Mouse (Mus musculus) left cerebral cortex, postnatal 25 days (tissue): ENCODE measurements around the gene Noc3l. TPM values are rescaled to one million over a fixed set of nuclear protein-coding genes. Genes with fewer than 3 reads are reported as not detected.
A peak's percentile ranks its signal among the peaks of the same experiment; 100 is the strongest.

Source experiments
- DNase-seq, 2 experiments: peaks; one replicate each; pipeline ENCODE4 v3.0.0; 2022; ENCODE audit warnings: low spot score in 2 of 2, mixed read lengths in 1 of 2
- intact Hi-C: fragments of 180-260 bp; cut with DNase I; formaldehyde crosslinking; loops from one replicate; pipeline ENCODE4 v1.15.1; 2025
- total RNA-seq, 2 experiments: library from RNA; stranded (reverse); gene quantifications; 2 replicates each; pipeline ENCODE4 v1.2.3; 2021

The Noc3l gene
- total RNA-seq, 2 experiments from 2014 or later, result 12.1 to 13.3 TPM

DNA sequence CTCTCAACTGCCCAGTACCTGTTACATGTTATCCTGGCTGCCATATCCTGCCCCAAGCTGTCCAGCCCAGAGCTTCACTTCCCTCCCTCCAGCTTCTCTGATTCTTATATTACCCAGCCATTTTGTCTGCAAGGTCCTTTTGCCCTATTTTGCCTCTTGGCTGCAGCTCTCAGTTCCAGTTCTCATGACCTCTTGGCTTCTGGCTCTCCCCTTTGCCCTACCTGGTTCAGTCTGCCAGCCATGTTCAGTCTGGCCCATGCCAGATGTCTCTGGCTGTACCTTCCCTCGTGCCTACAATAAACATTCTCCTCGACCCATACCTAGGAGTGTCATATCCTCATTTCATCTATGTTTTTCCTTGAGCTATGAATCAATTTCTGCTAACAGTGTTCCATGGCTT, 52.7 kb downstream of the Noc3l start:
- DNase-seq, result no peak
- intact Hi-C loops, result no loop called here

- no peak for DNase-seq
These were observed 58.6 kb downstream of the Noc3l start for GRCm38 (mm10) chr19:38760441-38760840.

GRCm38 (mm10) chr19:38758685-38759472, 60.2 kb downstream of the Noc3l start:
- intact Hi-C loops, result no loop called here

More at GRCm38 (mm10) chr19:38760441-38760840, 58.6 kb downstream of the Noc3l start:
- intact Hi-C loops, result no loop called here

GRCm38 (mm10) chr19:38758056-38758455, 61.0 kb downstream of the Noc3l start:
- DNase-seq, result no peak
- intact Hi-C loops, result no loop called here

More at GRCm38 (mm10) chr19:38758685-38759472, 60.2 kb downstream of the Noc3l start:
- DNase-seq, result no peak

GRCm38 (mm10) chr19:38757161-38757560, 61.9 kb downstream of the Noc3l start:
- no peak for DNase-seq
- intact Hi-C loops, result no loop called here

DNA sequence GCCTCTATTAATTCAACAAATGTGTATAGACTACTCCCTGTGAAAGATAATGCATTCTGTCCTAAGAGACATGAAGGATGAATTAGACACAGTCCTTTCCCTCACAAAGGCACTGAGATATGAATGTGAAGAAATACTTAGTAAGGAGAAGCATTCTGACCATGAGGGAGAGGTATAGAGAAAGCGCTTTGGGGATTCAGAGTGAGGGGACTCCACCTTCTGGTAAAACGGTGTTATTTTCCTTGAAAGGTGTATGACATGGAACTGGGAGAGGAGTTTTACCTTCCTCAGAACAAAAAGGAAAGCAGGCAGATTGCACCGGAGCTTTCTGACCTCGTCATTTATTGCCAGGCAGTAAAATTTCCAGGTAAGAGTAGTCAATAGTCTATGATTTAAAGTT, 68.8 kb downstream of the Noc3l start:
- DNase-seq, result peak in 1 of 2 experiments; percentile 8
- intact Hi-C loops, result no loop called here

- intact Hi-C loops, result no loop called here
- no peak for DNase-seq
These were observed 72.5 kb downstream of the Noc3l start for GRCm38 (mm10) chr19:38746492-38747014.

DNA sequence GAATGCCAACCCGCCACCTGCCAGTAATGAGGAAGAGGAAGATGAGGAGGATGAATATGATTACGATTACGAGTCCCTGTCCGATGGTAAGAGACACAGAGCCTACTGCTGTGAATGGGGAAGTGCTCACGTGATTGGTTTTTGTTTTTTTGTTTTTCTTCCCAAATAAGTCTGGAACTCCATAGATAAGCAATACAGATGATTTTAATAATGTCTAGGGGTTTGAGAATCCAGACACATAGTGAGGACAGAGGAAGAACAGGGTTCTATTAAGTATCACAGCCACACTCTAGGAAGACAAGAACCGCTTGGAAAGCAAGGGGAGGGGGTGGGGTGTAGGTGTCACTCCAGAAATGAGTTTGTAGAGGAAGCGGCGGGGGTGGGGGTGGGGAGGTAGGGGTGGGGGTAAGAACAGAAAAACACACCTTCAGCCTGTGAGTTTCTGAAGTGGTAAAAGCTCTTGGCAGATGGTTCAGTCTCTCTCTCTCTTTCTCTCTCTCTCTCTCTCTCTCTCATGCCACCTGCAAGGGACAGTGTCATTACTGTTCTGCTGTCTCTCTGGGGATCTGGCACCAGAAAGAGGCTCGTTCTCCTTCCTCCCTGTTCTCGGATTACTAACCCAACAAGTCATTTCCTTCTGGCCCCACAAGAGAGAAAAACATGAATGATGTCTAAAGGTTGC, 73.1 kb downstream of the Noc3l start:
- no peak for DNase-seq
- intact Hi-C loops, result no loop called here

DNA sequence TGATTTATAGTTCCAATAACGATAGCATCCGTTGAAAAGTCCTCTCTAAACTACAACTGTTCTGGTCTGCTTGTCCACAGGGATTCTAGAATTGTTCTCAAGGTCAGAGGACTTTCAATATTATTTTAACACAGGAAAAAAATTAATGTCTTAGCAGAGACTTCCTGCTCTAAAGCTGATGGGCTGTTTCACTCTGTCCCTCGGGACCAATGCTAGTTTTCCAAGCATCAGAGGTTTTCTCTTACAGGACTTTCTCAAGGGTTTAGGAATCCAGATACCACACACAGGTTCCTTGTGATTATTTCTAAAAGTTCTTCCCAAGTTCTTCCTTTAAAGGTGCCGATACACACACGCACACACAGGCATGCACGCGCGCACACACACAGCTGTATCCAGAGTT, 74.5 kb downstream of the Noc3l start:
- no peak for DNase-seq
- intact Hi-C loops, result no loop called here

Other genes starting within 250 kb of the Noc3l start
- gene Tbc1d12, start 17.3 kb upstream of the Noc3l start, total RNA-seq, result 10 to 100 TPM; 11.4 to 12.8 TPM
- 1 to 10 TPM; 4.1 to 4.8 TPM for gene Hells, start 111.7 kb upstream of the Noc3l start, total RNA-seq
- gene Cyp2c55, start 187.8 kb upstream of the Noc3l start, total RNA-seq, result under 1 TPM; 0.23 to 0.48 TPM
- under 1 TPM in 1 of 2 experiments, not detected in 1; 0.25 TPM for gene Cyp2c65, start 241.8 kb upstream of the Noc3l start, total RNA-seq